8 mouse cellular contexts compared by ENCODE assay signal in the genomic region with DNA sequence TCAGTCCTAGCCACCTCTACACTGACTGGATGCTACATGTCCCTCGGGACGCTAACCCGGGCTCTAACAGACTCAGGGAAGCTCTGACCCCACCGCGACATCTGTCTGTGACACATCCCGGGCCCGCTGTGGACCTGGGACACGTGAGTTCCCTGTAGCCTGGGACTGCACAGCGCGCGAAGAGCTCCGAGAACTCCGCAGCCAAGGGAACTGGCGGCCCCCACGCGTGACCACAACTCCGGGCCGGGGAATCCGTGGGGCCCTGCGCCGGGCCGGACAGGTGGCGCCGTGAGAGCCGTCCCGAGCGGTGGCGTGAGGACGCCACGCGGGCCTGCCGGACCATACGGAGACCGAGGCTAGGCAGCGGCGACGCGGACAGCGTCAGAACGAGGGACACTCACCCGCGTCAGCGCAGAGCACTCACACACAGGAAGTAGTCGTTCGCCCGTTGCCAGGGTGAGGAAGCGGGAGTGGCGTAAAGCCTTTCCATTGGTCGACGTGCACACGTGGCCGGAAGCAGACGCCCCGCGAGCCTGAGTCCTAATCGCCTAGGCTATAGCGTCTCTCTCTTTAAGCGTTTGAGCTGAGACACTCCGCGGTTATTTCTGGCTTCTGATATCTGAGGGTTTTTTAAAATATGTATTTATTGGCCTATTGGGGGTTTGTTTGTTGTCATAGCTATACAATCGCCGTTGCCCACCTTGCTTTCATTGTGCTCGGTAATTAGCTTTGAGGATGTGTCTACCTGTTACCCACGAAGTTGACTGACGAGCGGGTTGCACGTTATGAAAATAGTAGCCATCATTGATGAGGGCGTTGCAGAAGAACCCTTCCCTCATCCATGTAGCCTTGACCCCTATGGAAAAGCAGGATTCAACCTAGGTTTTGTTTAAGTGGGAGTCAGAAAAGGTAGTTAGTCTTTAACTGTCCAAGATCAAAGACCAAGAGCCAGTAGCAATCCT. TPM values are rescaled to one million over a fixed set of nuclear protein-coding genes. Genes with fewer than 3 reads are reported as not detected.
DNase-seq lines count a peak whose midpoint lies in the region; ATAC-seq and TF ChIP-seq lines count a peak whose summit lies in the region.

A gene (minus strand): TSS at position 453 of the 962 bp plus-strand sequence.

- TF ChIP-seq CTCF in ES-Bruce4 (IDR thresholded peaks at IDR 0.05; ENCODE audit: low read depth, low read length), result no peak
- no peak for TF ChIP-seq CTCF in liver, postnatal 0 days (IDR thresholded peaks at IDR 0.05; ENCODE audit: low read depth)

- H3K27me3 ChIP-seq in ES-Bruce4 (ENCODE audit: control insufficient read depth, insufficient read depth, low read length, poor library complexity, severe bottlenecking), result no peaks in the 10 kb centered on the region
- H3K27me3 ChIP-seq in forebrain, embryonic 13.5 days, result no peaks in the 10 kb centered on the region
- H3K27me3 ChIP-seq in liver, postnatal 0 days (ENCODE audit: insufficient read depth, low read length), result no peaks in the 10 kb centered on the region
- no peaks in the 10 kb centered on the region for H3K27me3 ChIP-seq in neural tube, embryonic 14.5 days (ENCODE audit: control insufficient read depth, insufficient read depth, low read length)

- H3K9ac ChIP-seq in ES-Bruce4 (ENCODE audit: low read depth, poor library complexity, severe bottlenecking), result peak within 1 kb of the TSS; percentile 56
- H3K9ac ChIP-seq in forebrain, embryonic 13.5 days, result peak within 1 kb of the TSS; percentile 86
- H3K9ac ChIP-seq in liver, postnatal 0 days (replicated peaks), result peak within 1 kb of the TSS; percentile 84
- H3K9ac ChIP-seq in neural tube, embryonic 14.5 days (replicated peaks; ENCODE audit: low read depth, low read length), result peak within 1 kb of the TSS; percentile 78

- TF ChIP-seq POLR2A in ES-Bruce4 (IDR thresholded peaks at IDR 0.05; ENCODE audit: insufficient read depth, low read length), result peak; percentile 76

- no peak for TF ChIP-seq EP300 in ES-Bruce4 (IDR thresholded peaks at IDR 0.05; ENCODE audit: insufficient read depth, low read depth, low read length)
- no peak for TF ChIP-seq EP300 in liver, postnatal 0 days (IDR thresholded peaks at IDR 0.05; ENCODE audit: low read depth)

- H3K4me2 ChIP-seq in forebrain, embryonic 13.5 days, result peak within 1 kb of the TSS; percentile 72
- peak within 1 kb of the TSS; percentile 95 for H3K4me2 ChIP-seq in liver, postnatal 0 days (ENCODE audit: low read depth, low read length)
- H3K4me2 ChIP-seq in neural tube, embryonic 14.5 days (ENCODE audit: low read depth, low read length), result peak within 1 kb of the TSS; percentile 77

- under 1% methylated on average over 68 of the region's 68 CpGs for WGBS in forebrain, embryonic 13.5 days
- 2% methylated on average over 68 of the region's 68 CpGs for WGBS in large intestine, adult 2 months
- 2% methylated on average over 68 of the region's 68 CpGs for WGBS in liver, postnatal 0 days (ENCODE audit: insufficient replicate concordance)
- WGBS in neural tube, embryonic 14.5 days, result 2% methylated on average over 68 of the region's 68 CpGs

- H3K4me1 ChIP-seq in ES-Bruce4 (ENCODE audit: control insufficient read depth, insufficient read depth, low read length), result no peaks in the 10 kb centered on the region
- H3K4me1 ChIP-seq in forebrain, embryonic 13.5 days, result peaks cover 13% of the 10 kb centered on the region
- H3K4me1 ChIP-seq in liver, postnatal 0 days (ENCODE audit: insufficient read depth), result peaks cover 17% of the 10 kb centered on the region
- H3K4me1 ChIP-seq in neural tube, embryonic 14.5 days (ENCODE audit: control insufficient read depth, insufficient read depth, low read length), result no peaks in the 10 kb centered on the region; the same call in 1 of the 2 replicates

- peak; percentile 95 to 96 for DNase-seq in heart, postnatal 10 days
- peak; percentile 88 for DNase-seq in large intestine, adult 2 months (ENCODE audit: low read depth, low spot score)
- DNase-seq in liver, postnatal 0 days, result peak; percentile 94
- DNase-seq in testis, postnatal 10 days (ENCODE audit: low spot score), result peak; percentile 90

- no peaks in the 10 kb centered on the region for H3K36me3 ChIP-seq in ES-Bruce4 (ENCODE audit: control insufficient read depth, insufficient read depth, low read length, poor library complexity, severe bottlenecking)
- H3K36me3 ChIP-seq in forebrain, embryonic 13.5 days (ENCODE audit: poor library complexity, severe bottlenecking), result no peaks in the 10 kb centered on the region
- H3K36me3 ChIP-seq in liver, postnatal 0 days (replicated peaks; ENCODE audit: insufficient read depth, low read length), result no peaks in the 10 kb centered on the region
- no peaks in the 10 kb centered on the region for H3K36me3 ChIP-seq in neural tube, embryonic 14.5 days (ENCODE audit: control insufficient read depth, insufficient read depth, low read length)

- ATAC-seq in cerebellum, adult (ENCODE audit: insufficient number of reproducible peaks, low FRiP score, low TSS enrichment), result peak; percentile 100
- ATAC-seq in forebrain, embryonic 13.5 days, result peak; percentile 100
- ATAC-seq in liver, postnatal 0 days, result peak; percentile 100
- ATAC-seq in neural tube, embryonic 14.5 days (ENCODE audit: low read depth), result peak; percentile 100

- intact Hi-C loops in heart, postnatal 10 days (cut with DNase I), result loop anchor here (5.0 to 10.0 kb wide), 2 partner anchors 106 to 328 kb away; a partner anchor contains a TSS

- no peak within 1 kb of the TSS for H3K27ac ChIP-seq in ES-Bruce4 (ENCODE audit: insufficient read depth, low read length)
- H3K27ac ChIP-seq in forebrain, embryonic 13.5 days, result peak within 1 kb of the TSS; percentile 78
- H3K27ac ChIP-seq in liver, postnatal 0 days (ENCODE audit: low read depth), result peak within 1 kb of the TSS; percentile 98
- H3K27ac ChIP-seq in neural tube, embryonic 14.5 days (ENCODE audit: low read depth, low read length), result peak within 1 kb of the TSS; percentile 92

- H3K4me3 ChIP-seq in ES-Bruce4 (ENCODE audit: low read depth, low read length), result peak within 1 kb of the TSS; percentile 80
- H3K4me3 ChIP-seq in forebrain, embryonic 13.5 days, result peak within 1 kb of the TSS; percentile 78
- peak within 1 kb of the TSS; percentile 79 for H3K4me3 ChIP-seq in liver, postnatal 0 days (ENCODE audit: low read depth, low read length)
- H3K4me3 ChIP-seq in neural tube, embryonic 14.5 days (ENCODE audit: low read depth, low read length), result peak within 1 kb of the TSS; percentile 87

- no peaks in the 10 kb centered on the region for H3K9me3 ChIP-seq in ES-Bruce4 (replicated peaks; ENCODE audit: control insufficient read depth, insufficient read depth, low read length, poor library complexity, severe bottlenecking)
- no peaks in the 10 kb centered on the region for H3K9me3 ChIP-seq in forebrain, embryonic 13.5 days (replicated peaks)
- peaks cover 3% of the 10 kb centered on the region; the same call in 1 of the 2 replicates for H3K9me3 ChIP-seq in liver, postnatal 0 days (ENCODE audit: low read length)
- H3K9me3 ChIP-seq in neural tube, embryonic 14.5 days (ENCODE audit: control insufficient read depth, low read length), result no peaks in the 10 kb centered on the region

RNA-seq across cellular contexts. Expression of the gene that starts here (rescaled TPM):
- 11.0 and 11.9 TPM in 2 replicates for polyA plus RNA-seq in ES-Bruce4 (2011; ENCODE audit: insufficient read depth, insufficient read length, low read depth, missing spikeins)
- 16.1 and 16.7 TPM in 2 replicates for polyA plus RNA-seq in forebrain, embryonic 13.5 days (2015; fragmentation: Nextera tagmentation; extraction: Ambion mirVana)
- total RNA-seq in heart, postnatal 10 days (2021), result 1 to 10 TPM; 6.7 to 7.1 TPM
- polyA plus RNA-seq in large intestine, adult 2 months (2012; rRNA removed), result 2.1 and 2.4 TPM in 2 replicates
- 8.8 and 10.1 TPM in 2 replicates for polyA plus RNA-seq in liver, postnatal 0 days (2015; fragmentation: Nextera tagmentation; extraction: Ambion mirVana)
- polyA plus RNA-seq in neural tube, embryonic 14.5 days (2014; fragmentation: Nextera tagmentation; extraction: Ambion mirVana), result 19.0 and 21.9 TPM in 2 replicates
